Mouse (Mus musculus) G1E (cell line): Measurements from ENCODE around the gene Hist1h4h.
"Not testable (repeated sequence)": the region's sequence is repeated elsewhere in the genome, so short reads cannot be mapped to it uniquely, and the experiment has no call there.

ENCODE experiments used
- CTCF ChIP-seq: IDR thresholded peaks from 2 replicates; pipeline ENCODE4 v1.5.1; 2012; ENCODE audit warnings: low read depth, low read length, inconsistent platforms, mixed read lengths
- GATA1 ChIP-seq: IDR thresholded peaks from 2 replicates; pipeline ENCODE4 v1.6.1; 2012; ENCODE audit warnings: borderline replicate concordance, low read length, inconsistent platforms, mixed read lengths
- GATA2 ChIP-seq: IDR thresholded peaks from 2 replicates; pipeline ENCODE4 v1.6.1; 2012; ENCODE audit warnings: low read depth, low read length, inconsistent platforms, borderline replicate concordance
- POLR2AphosphoS5 ChIP-seq: IDR thresholded peaks from 2 replicates; pipeline ENCODE4 v1.6.1; 2012; ENCODE audit warnings: low read depth, low read length, inconsistent platforms; ENCODE audit not compliant: insufficient replicate concordance
- TAL1 ChIP-seq: conservative IDR thresholded peaks from 2 replicates; pipeline ENCODE4 v1.6.1; 2012; ENCODE audit warnings: low read depth, low read length, inconsistent platforms, mixed read lengths

DNA sequence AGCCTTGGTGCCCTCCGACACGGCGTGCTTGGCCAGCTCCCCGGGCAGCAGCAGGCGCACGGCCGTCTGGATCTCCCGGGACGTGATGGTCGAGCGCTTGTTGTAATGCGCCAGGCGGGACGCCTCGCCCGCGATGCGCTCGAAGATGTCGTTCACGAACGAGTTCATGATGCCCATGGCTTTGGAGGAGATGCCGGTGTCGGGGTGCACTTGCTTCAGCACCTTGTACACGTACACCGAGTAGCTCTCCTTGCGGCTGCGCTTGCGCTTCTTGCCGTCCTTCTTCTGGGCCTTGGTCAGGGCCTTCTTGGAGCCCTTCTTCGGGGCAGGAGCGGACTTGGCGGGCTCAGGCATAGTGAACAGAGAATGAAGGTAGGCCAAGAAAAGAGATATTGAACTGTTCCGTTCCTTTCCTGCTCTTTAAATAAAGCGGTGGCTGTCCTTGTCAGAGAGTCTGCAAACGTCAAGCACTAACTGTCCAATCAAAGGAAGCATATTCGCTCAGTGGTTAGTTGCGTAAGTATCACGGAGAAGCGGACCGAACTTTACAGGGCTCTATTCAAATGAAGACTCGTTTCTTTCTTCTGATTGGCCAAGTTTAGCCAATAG is 12.3 kb downstream of the Hist1h4h start, which contains the start of gene Hist1h2bh:
- TF ChIP-seq CTCF, GATA1, TAL1, GATA2: not testable (repeated sequence)
- TF ChIP-seq POLR2AphosphoS5, result peak; percentile 93; the same call in 1 of the 2 replicates
